Mouse (Mus musculus) layer of hippocampus, adult 6 months (tissue): ENCODE measurements around the gene Slc39a8. TPM values are rescaled to one million over a fixed set of nuclear protein-coding genes. Genes with fewer than 3 reads are reported as not detected.

Source experiments
- long read RNA-seq, 2 experiments: library from polyadenylated mRNA; unstranded; transcript quantifications; one replicate each; pipeline ENCODE4 v2.0.0; 2019 to 2020
- polyA plus RNA-seq: library from polyadenylated mRNA; unstranded; fragments of <200 nt; fragmentation: Nextera tagmentation; gene quantifications from 2 replicates; pipeline ENCODE4 v1.2.3, GENCODE M21; 2021

Slc39a8 gene
- 1.3 and 1.5 TPM in 2 replicates for polyA plus RNA-seq
- long read RNA-seq, experiment 1, partial matches to known transcripts, result 0 of 2 reads
- long read RNA-seq, experiment 1, other reads (novel, unspliced or antisense), result 0 of 2 reads
- long read RNA-seq, experiment 2, transcript Slc39a8-201 (8 exons, 3,203 nt), result major isoform, 7 of 19 reads
- long read RNA-seq, experiment 2, transcript Slc39a8-206 (9 exons, 3,383 nt), result major isoform, 7 of 19 reads
- long read RNA-seq, experiment 2, partial matches to known transcripts, result 0 of 19 reads
- long read RNA-seq, experiment 2, other reads (novel, unspliced or antisense), result 1 of 19 reads

GRCm38 (mm10) chr3:135825016-135825753, at the start of gene Slc39a8:
Gene Slc39a8, plus strand, starts transcription at chr3:135825279.

Other genes with a start within 250 kb of the Slc39a8 start
- 3.4 TPM in 2 replicates for gene Nfkb1, start 133.7 kb upstream of the Slc39a8 start, polyA plus RNA-seq